Mouse (Mus musculus) E14TG2a.4 (cell line): Measurements from ENCODE around the gene Srgap1.

Source experiments
- CTCF ChIP-seq: conservative IDR thresholded peaks from 2 replicates; pipeline ENCODE4 v1.5.1; 2014; ENCODE audit warnings: low read length
- NANOG ChIP-seq: IDR thresholded peaks from 2 replicates; pipeline ENCODE4 v1.6.1; 2014; ENCODE audit warnings: borderline replicate concordance, low read length, mixed read lengths
- POU5F1 ChIP-seq: IDR thresholded peaks from 2 replicates; pipeline ENCODE4 v1.6.1; 2014; ENCODE audit warnings: low read length, borderline replicate concordance

- no peak for TF ChIP-seq CTCF
- no peak for TF ChIP-seq NANOG
- no peak for TF ChIP-seq POU5F1
These were observed 60.1 kb downstream of the Srgap1 start for GRCm38 (mm10) chr10:121986997-121987396.
